Mouse (Mus musculus) intestine, embryonic 16.5 days (tissue): ENCODE results near the gene Egr2. TPM values are rescaled to one million over a fixed set of nuclear protein-coding genes. Genes with fewer than 3 reads are reported as not detected.

ENCODE experiments used
- ATAC-seq: fragments of 200-750 bp; cut with Nextera tagmentation; 2 replicates; pipeline ENCODE4 v1.8.0; 2017; ENCODE audit warnings: moderate TSS enrichment, moderate library complexity
- H3K27ac ChIP-seq: fragments of 300-500 bp; sonication (generic); 2 replicates; pipeline ENCODE4 v1.5.1; 2014; ENCODE audit warnings: mild to moderate bottlenecking, low read length
- H3K27me3 ChIP-seq: fragments of 300-500 bp; sonication (generic); replicated peaks from 2 replicates; pipeline ENCODE4 v1.6.1; 2014; ENCODE audit warnings: low read length, control low read depth, mixed read lengths; ENCODE audit not compliant: control insufficient read depth, insufficient read depth
- H3K36me3 ChIP-seq: fragments of 300-500 bp; sonication (generic); 2 replicates; pipeline ENCODE4 v1.6.1; 2014; ENCODE audit warnings: low read length, control low read depth; ENCODE audit not compliant: control insufficient read depth, insufficient read depth
- H3K4me1 ChIP-seq: fragments of 300-500 bp; sonication (generic); 2 replicates; pipeline ENCODE4 v1.6.1; 2014; ENCODE audit warnings: low read length, control low read depth, mixed read lengths; ENCODE audit not compliant: control insufficient read depth, insufficient read depth
- H3K4me2 ChIP-seq: fragments of 300-500 bp; sonication (generic); 2 replicates; pipeline ENCODE4 v1.6.1; 2014; ENCODE audit warnings: low read depth, low read length, control low read depth
- H3K4me3 ChIP-seq: fragments of 300-500 bp; sonication (generic); 2 replicates; pipeline ENCODE4 v1.5.1; 2014; ENCODE audit warnings: mild to moderate bottlenecking, low read length
- H3K9ac ChIP-seq: fragments of 300-500 bp; sonication (generic); 2 replicates; pipeline ENCODE4 v1.6.1; 2014; ENCODE audit warnings: low read depth, low read length
- H3K9me3 ChIP-seq: fragments of 300-500 bp; sonication (generic); 2 replicates; pipeline ENCODE4 v1.6.1; 2016; ENCODE audit warnings: low read length, control low read depth; ENCODE audit not compliant: control insufficient read depth
- WGBS: fragments of 180-500 bp; shearing (Covaris S2); extraction: QIAGEN DNeasy Blood & Tissue Kit; methylation state at CpG from one replicate; pipeline ENCODE4 v1.1.7; 2014; 5-methylcytosine and 5-hydroxymethylcytosine counted together
- polyA plus RNA-seq: library from polyadenylated mRNA; unstranded; fragments of >200 nt; fragmentation: Nextera tagmentation; extraction: Ambion mirVana; gene quantifications from 2 replicates; pipeline ENCODE4 v1.2.1, GENCODE M21; 2015

Egr2 gene
- 0.23 and 0.36 TPM in 2 replicates for polyA plus RNA-seq

GRCm38 (mm10) chr10:67535256-67535655, at the start of gene Egr2:
Egr2 (plus strand) TSS chr10:67535475.
- H3K4me1 ChIP-seq, result peaks cover 25% of the 10 kb centered on the region
- peak within 1 kb of the TSS; percentile 71 for H3K4me3 ChIP-seq
- under 1% methylated on average over 37 of the region's 37 CpGs for WGBS
- H3K9me3 ChIP-seq, result no peaks in the 10 kb centered on the region
- no peak within 1 kb of the TSS for H3K27ac ChIP-seq
- no peak for ATAC-seq
- no peaks in the 10 kb centered on the region for H3K36me3 ChIP-seq
- peak within 1 kb of the TSS; percentile 53 for H3K9ac ChIP-seq
- H3K4me2 ChIP-seq, result peak within 1 kb of the TSS; percentile 99
- peaks cover 56% of the 10 kb centered on the region for H3K27me3 ChIP-seq

GRCm38 (mm10) chr10:67487496-67487895, 47.8 kb upstream of the Egr2 start:
- WGBS, result 86% methylated on average over 7 of the region's 7 CpGs
- Histone ChIP-seq H3K9ac (no peak overlapping the region), H3K9me3 (no peaks in the 10 kb centered on the region; the same call in 1 of the 2 replicates), H3K36me3 (no peaks in the 10 kb centered on the region), H3K4me1 (no peaks in the 10 kb centered on the region), H3K27ac (no peak overlapping the region), H3K4me2 (no peak overlapping the region), H3K4me3 (no peak overlapping the region), H3K27me3 (no peaks in the 10 kb centered on the region)
- no peak for ATAC-seq

GRCm38 (mm10) chr10:67489836-67490235, 45.4 kb upstream of the Egr2 start:
- H3K9me3 ChIP-seq, result no peaks in the 10 kb centered on the region; the same call in 1 of the 2 replicates
- 81% methylated on average over 6 of the region's 6 CpGs for WGBS
- H3K9ac ChIP-seq, result no peak overlapping the region
- H3K4me3 ChIP-seq, result no peak overlapping the region
- no peaks in the 10 kb centered on the region for H3K36me3 ChIP-seq
- ATAC-seq, result no peak
- no peak overlapping the region for H3K27ac ChIP-seq
- H3K27me3 ChIP-seq, result no peaks in the 10 kb centered on the region
- H3K4me1 ChIP-seq, result no peaks in the 10 kb centered on the region
- H3K4me2 ChIP-seq, result no peak overlapping the region

GRCm38 (mm10) chr10:67490632-67491031, 44.6 kb upstream of the Egr2 start:
- no peak overlapping the region for H3K27ac ChIP-seq
- 78% methylated on average over 5 of the region's 5 CpGs for WGBS
- no peak overlapping the region for H3K4me3 ChIP-seq
- no peaks in the 10 kb centered on the region for H3K36me3 ChIP-seq
- no peaks in the 10 kb centered on the region for H3K4me1 ChIP-seq
- no peaks in the 10 kb centered on the region for H3K27me3 ChIP-seq
- no peak for ATAC-seq
- no peak overlapping the region for H3K9ac ChIP-seq
- no peak overlapping the region for H3K4me2 ChIP-seq
- no peaks in the 10 kb centered on the region for H3K9me3 ChIP-seq

GRCm38 (mm10) chr10:67492161-67492571, 43.1 kb upstream of the Egr2 start:
- 72% methylated on average over 11 of the region's 11 CpGs for WGBS
- no peak overlapping the region for H3K4me2 ChIP-seq
- H3K9me3 ChIP-seq, result no peaks in the 10 kb centered on the region
- no peaks in the 10 kb centered on the region for H3K27me3 ChIP-seq
- no peak overlapping the region for H3K9ac ChIP-seq
- no peaks in the 10 kb centered on the region for H3K36me3 ChIP-seq
- H3K4me1 ChIP-seq, result no peaks in the 10 kb centered on the region
- no peak for ATAC-seq
- H3K27ac ChIP-seq, result no peak overlapping the region
- H3K4me3 ChIP-seq, result no peak overlapping the region

- Histone ChIP-seq H3K4me3 (no peak overlapping the region), H3K27me3 (no peaks in the 10 kb centered on the region), H3K36me3 (no peaks in the 10 kb centered on the region), H3K4me2 (no peak overlapping the region), H3K9ac (no peak overlapping the region), H3K9me3 (no peaks in the 10 kb centered on the region), H3K27ac (no peak overlapping the region), H3K4me1 (no peaks in the 10 kb centered on the region)
- no peak for ATAC-seq
- 84% methylated on average over 8 of the region's 8 CpGs for WGBS
These were observed 41.7 kb upstream of the Egr2 start for GRCm38 (mm10) chr10:67493556-67493955.

- no peak overlapping the region for H3K4me2 ChIP-seq
- no peaks in the 10 kb centered on the region for H3K4me1 ChIP-seq
- no peaks in the 10 kb centered on the region for H3K27me3 ChIP-seq
- H3K4me3 ChIP-seq, result no peak overlapping the region
- ATAC-seq, result no peak
- H3K36me3 ChIP-seq, result no peaks in the 10 kb centered on the region
- 90% methylated on average over 15 of the region's 15 CpGs for WGBS
- H3K9ac ChIP-seq, result no peak overlapping the region
- no peak overlapping the region for H3K27ac ChIP-seq
- no peaks in the 10 kb centered on the region for H3K9me3 ChIP-seq
These were observed 38.0 kb upstream of the Egr2 start for GRCm38 (mm10) chr10:67497144-67497892.

GRCm38 (mm10) chr10:67497951-67498350, 37.3 kb upstream of the Egr2 start:
- no peak overlapping the region for H3K27ac ChIP-seq
- no peaks in the 10 kb centered on the region for H3K27me3 ChIP-seq
- H3K4me2 ChIP-seq, result no peak overlapping the region
- no peak overlapping the region for H3K4me3 ChIP-seq
- no peaks in the 10 kb centered on the region for H3K36me3 ChIP-seq
- no peaks in the 10 kb centered on the region for H3K4me1 ChIP-seq
- H3K9me3 ChIP-seq, result no peaks in the 10 kb centered on the region
- no peak overlapping the region for H3K9ac ChIP-seq
- 92% methylated on average over 9 of the region's 9 CpGs for WGBS
- ATAC-seq, result no peak

GRCm38 (mm10) chr10:67503320-67503995, 31.8 kb upstream of the Egr2 start:
- Histone ChIP-seq H3K9ac (no peak overlapping the region), H3K36me3 (no peaks in the 10 kb centered on the region), H3K4me2 (no peak overlapping the region), H3K4me3 (no peak overlapping the region), H3K27me3 (no peaks in the 10 kb centered on the region), H3K4me1 (no peaks in the 10 kb centered on the region), H3K9me3 (no peaks in the 10 kb centered on the region), H3K27ac (no peak overlapping the region)
- ATAC-seq, result no peak
- 67% methylated on average over 15 of the region's 15 CpGs for WGBS
